Mouse (Mus musculus) testis, adult 2 months (tissue): ENCODE results near the gene 1600002K03Rik. TPM values are rescaled to one million over a fixed set of nuclear protein-coding genes. Genes with fewer than 3 reads are reported as not detected.

Experiments used
- H3K27ac ChIP-seq: fragments of 200-500 bp; 2 replicates; pipeline ENCODE4 v1.5.1; 2012; ENCODE audit warnings: low read depth, low read length; ENCODE audit not compliant: control insufficient read depth, insufficient read depth
- H3K27me3 ChIP-seq: fragments of 200-500 bp; 2 replicates; pipeline ENCODE4 v1.6.1; 2012; ENCODE audit warnings: mild to moderate bottlenecking, low read length, moderate library complexity; ENCODE audit not compliant: control insufficient read depth, insufficient read depth
- H3K36me3 ChIP-seq: fragments of 200-500 bp; 2 replicates; pipeline ENCODE4 v1.6.1; 2012; ENCODE audit warnings: mild to moderate bottlenecking, low read length; ENCODE audit not compliant: control insufficient read depth, insufficient read depth
- H3K4me1 ChIP-seq: fragments of 200-500 bp; 2 replicates; pipeline ENCODE4 v1.6.1; 2012; ENCODE audit warnings: low read length; ENCODE audit not compliant: control insufficient read depth, insufficient read depth
- H3K4me3 ChIP-seq: fragments of 200-500 bp; 2 replicates; pipeline ENCODE4 v1.5.1; 2012; ENCODE audit warnings: low read depth, mild to moderate bottlenecking, low read length, moderate library complexity, mixed read lengths; ENCODE audit not compliant: control insufficient read depth
- CTCF ChIP-seq: fragments of 200-500 bp; IDR thresholded peaks from 2 replicates; pipeline ENCODE4 v1.5.1; 2012; ENCODE audit warnings: low read depth, mild to moderate bottlenecking, inconsistent platforms, low read length, moderate library complexity; ENCODE audit not compliant: control insufficient read depth, insufficient read depth, insufficient replicate concordance
- POLR2A ChIP-seq: fragments of 200-500 bp; IDR thresholded peaks from 2 replicates; pipeline ENCODE4 v1.6.1; 2012; ENCODE audit warnings: low read depth, mild to moderate bottlenecking, inconsistent platforms, low read length, moderate library complexity; ENCODE audit not compliant: control insufficient read depth
- polyA plus RNA-seq: library from polyadenylated mRNA; depleted of rRNA; stranded (reverse); fragments of >200 nt; gene quantifications from 2 replicates; pipeline ENCODE4 v1.2.3, GENCODE M21; 2012

Gene 1600002K03Rik
- polyA plus RNA-seq, 1 experiment: 7.9 TPM

GRCm38 (mm10) chr10:80167460-80168037 lies 5.2 kb upstream of the 1600002K03Rik start:
- Histone ChIP-seq H3K4me1 (peaks cover 30% of the 10 kb centered on the region), H3K4me3 (peak overlapping the region; percentile 91)
- no peak for TF ChIP-seq CTCF
- TF ChIP-seq POLR2A: peak; percentile 100

DNA sequence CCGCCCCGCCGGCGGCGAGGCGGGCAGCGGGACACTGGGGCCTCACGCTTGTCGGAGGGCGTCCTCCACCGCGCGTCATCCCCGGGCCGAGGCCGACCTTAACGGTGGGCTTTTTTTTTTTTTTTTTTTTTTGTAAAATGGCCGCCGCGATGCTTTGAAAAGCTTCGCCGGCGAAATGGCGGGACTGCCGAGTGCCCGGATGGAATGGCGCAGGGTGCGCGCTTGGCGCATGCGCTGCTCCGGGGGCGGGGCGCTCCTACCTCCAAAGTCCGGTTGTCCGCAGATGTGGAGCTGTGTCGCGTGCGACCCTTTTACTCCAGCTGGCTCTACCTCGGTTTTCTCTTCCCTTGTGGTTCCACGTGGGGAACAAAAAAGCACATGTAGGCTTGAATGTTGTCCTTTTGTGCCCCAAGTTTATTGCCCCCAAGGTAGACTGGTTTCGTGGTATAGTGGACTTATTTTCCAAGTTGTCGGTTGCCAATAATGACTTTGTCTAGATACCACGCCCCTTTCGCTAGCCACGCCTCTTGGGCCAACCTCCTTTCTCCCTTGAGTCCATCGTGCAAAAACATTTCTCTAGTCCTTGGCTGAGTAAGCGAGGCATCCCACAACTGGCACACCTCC lies 4.6 kb upstream of the 1600002K03Rik start:
- no peak for TF ChIP-seq CTCF
- peak overlapping the region; percentile 99 for H3K27ac ChIP-seq
- H3K27me3 ChIP-seq: no peaks in the 10 kb centered on the region
- peaks cover 32% of the 10 kb centered on the region for H3K4me1 ChIP-seq
- H3K4me3 ChIP-seq: peak overlapping the region; percentile 91
- H3K36me3 ChIP-seq: peaks cover 4% of the 10 kb centered on the region

More at GRCm38 (mm10) chr10:80167460-80168037, 5.2 kb upstream of the 1600002K03Rik start:
- H3K27ac ChIP-seq: peak overlapping the region; percentile 99
- peaks cover 4% of the 10 kb centered on the region for H3K36me3 ChIP-seq
- no peaks in the 10 kb centered on the region for H3K27me3 ChIP-seq

GRCm38 (mm10) chr10:80169070-80169469 lies 3.7 kb upstream of the 1600002K03Rik start:
- Histone ChIP-seq H3K36me3 (peaks cover 4% of the 10 kb centered on the region), H3K27ac (no peak overlapping the region), H3K4me1 (peaks cover 34% of the 10 kb centered on the region), H3K27me3 (no peaks in the 10 kb centered on the region), H3K4me3 (no peak overlapping the region)
- TF ChIP-seq CTCF (no peak), POLR2A (no peak)

DNA sequence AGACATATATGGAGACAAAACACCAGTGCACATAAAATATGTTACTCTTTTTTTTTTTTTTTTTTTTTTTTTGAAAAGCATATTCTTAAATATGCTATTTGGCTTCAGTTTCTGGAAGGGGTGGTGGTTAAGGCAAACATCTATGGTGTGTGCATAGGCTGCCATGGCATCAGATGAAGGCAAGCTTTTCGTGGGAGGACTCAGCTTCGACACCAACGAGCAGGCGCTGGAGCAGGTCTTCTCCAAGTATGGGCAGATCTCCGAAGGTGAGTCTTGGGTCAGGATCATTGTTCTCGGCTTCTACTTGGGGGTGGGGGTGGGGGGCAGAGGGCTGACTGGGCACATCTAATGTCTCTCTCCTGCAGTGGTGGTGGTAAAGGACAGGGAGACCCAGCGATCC lies 3.1 kb upstream of the 1600002K03Rik start:
- H3K4me1 ChIP-seq: peaks cover 32% of the 10 kb centered on the region
- peaks cover 4% of the 10 kb centered on the region for H3K36me3 ChIP-seq
- TF ChIP-seq CTCF (no peak), POLR2A (no peak)
- no peaks in the 10 kb centered on the region for H3K27me3 ChIP-seq
- no peak overlapping the region for H3K27ac ChIP-seq
- H3K4me3 ChIP-seq: no peak overlapping the region

DNA sequence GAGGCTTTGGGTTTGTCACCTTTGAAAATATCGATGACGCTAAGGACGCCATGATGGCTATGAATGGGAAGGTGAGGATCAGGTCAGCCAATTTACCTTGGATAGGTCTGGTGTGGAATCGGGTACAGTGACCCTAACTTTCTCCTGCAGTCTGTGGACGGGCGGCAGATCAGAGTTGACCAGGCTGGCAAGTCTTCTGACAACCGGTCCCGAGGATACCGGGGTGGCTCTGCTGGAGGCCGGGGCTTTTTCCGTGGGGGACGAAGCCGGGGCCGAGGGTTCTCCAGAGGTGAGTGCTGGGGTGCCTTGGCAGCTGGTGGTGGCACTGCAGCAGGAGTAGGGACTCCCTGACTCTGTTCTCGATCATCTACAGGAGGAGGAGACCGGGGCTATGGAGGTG lies 2.7 kb upstream of the 1600002K03Rik start:
- Histone ChIP-seq H3K27me3 (no peaks in the 10 kb centered on the region), H3K4me1 (peaks cover 29% of the 10 kb centered on the region), H3K36me3 (peaks cover 4% of the 10 kb centered on the region), H3K27ac (no peak overlapping the region), H3K4me3 (no peak overlapping the region)
- TF ChIP-seq POLR2A (no peak), CTCF (no peak)

- no peak overlapping the region for H3K4me3 ChIP-seq
- H3K36me3 ChIP-seq: peaks cover 4% of the 10 kb centered on the region
- no peak overlapping the region for H3K27ac ChIP-seq
- peaks cover 28% of the 10 kb centered on the region for H3K4me1 ChIP-seq
- TF ChIP-seq CTCF: no peak
- no peak; the same call in 1 of the 2 replicates for TF ChIP-seq POLR2A
- no peaks in the 10 kb centered on the region for H3K27me3 ChIP-seq
Measured at GRCm38 (mm10) chr10:80170601-80171021, 2.1 kb upstream of the 1600002K03Rik start.

DNA sequence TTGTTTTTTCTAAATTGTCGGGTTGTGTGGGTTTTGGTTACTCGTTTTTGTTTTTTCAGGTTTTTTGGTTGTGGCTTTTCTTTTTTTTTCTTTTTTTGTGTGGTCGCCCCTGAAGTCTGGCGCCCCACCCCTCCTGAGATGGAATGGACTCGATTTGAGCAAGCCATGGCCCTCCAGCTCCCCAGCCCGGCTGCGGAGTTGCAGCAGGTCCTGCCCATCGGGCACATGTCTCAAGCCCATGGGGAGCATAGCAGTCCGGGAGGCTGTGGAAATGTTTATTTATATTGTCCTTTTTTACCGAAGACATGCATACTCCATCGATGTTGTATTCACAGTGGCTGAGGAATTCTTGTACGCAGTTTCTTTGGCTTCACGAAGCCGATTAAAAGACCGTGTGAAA lies 1.5 kb upstream of the 1600002K03Rik start:
- Histone ChIP-seq H3K27ac (no peak overlapping the region), H3K4me1 (peaks cover 25% of the 10 kb centered on the region)

More for the DNA sequence above, 1.5 kb upstream of the 1600002K03Rik start:
- H3K4me3 ChIP-seq: no peak overlapping the region; the same call in 1 of the 2 replicates
- TF ChIP-seq CTCF: no peak
- no peaks in the 10 kb centered on the region for H3K27me3 ChIP-seq
- peaks cover 4% of the 10 kb centered on the region for H3K36me3 ChIP-seq
